Mouse (Mus musculus) heart, embryonic 14.5 days (tissue): ENCODE measurements around the gene Pbx1. TPM values are rescaled to one million over a fixed set of nuclear protein-coding genes. Genes with fewer than 3 reads are reported as not detected.

Experiments
- ATAC-seq: fragments of 200-750 bp; cut with Nextera tagmentation; 2 replicates; pipeline ENCODE4 v1.8.0; 2017; ENCODE audit warnings: low read depth, moderate TSS enrichment; ENCODE audit not compliant: insufficient number of reproducible peaks, insufficient read depth, low FRiP score
- H3K27ac ChIP-seq, 2 experiments: fragments of 200-500 bp in 1 of 2; fragments of 300-500 bp in 1 of 2; sonication (generic) in 1 of 2; replicated peaks in 1 of 2; 2 replicates each; pipeline ENCODE4 v1.5.1; 2012 to 2014; ENCODE audit warnings: low read depth in 2 of 2, low read length in 2 of 2, control low read depth in 1 of 2, mild to moderate bottlenecking in 1 of 2, mixed read lengths in 1 of 2; ENCODE audit not compliant: control insufficient read depth in 1 of 2, insufficient read depth in 1 of 2
- H3K27me3 ChIP-seq: fragments of 300-500 bp; sonication (generic); 2 replicates; pipeline ENCODE4 v1.6.1; 2014; ENCODE audit warnings: mild to moderate bottlenecking, low read length, control low read depth; ENCODE audit not compliant: control insufficient read depth, insufficient read depth
- H3K36me3 ChIP-seq: fragments of 300-500 bp; sonication (generic); 2 replicates; pipeline ENCODE4 v1.6.1; 2014; ENCODE audit warnings: mild to moderate bottlenecking, control low read depth, low read length, mixed read lengths; ENCODE audit not compliant: control insufficient read depth, insufficient read depth
- H3K4me1 ChIP-seq, 2 experiments: fragments of 200-500 bp in 1 of 2; fragments of 300-500 bp in 1 of 2; sonication (generic) in 1 of 2; 2 replicates each; pipeline ENCODE4 v1.6.1; 2012 to 2014; ENCODE audit warnings: low read length in 2 of 2, control low read depth in 1 of 2, mixed read lengths in 1 of 2; ENCODE audit not compliant: control insufficient read depth in 2 of 2, insufficient read depth in 2 of 2
- H3K4me2 ChIP-seq: fragments of 300-500 bp; sonication (generic); 2 replicates; pipeline ENCODE4 v1.6.1; 2014; ENCODE audit warnings: mild to moderate bottlenecking, low read length
- H3K4me3 ChIP-seq, 2 experiments: fragments of 200-500 bp in 1 of 2; fragments of 300-500 bp in 1 of 2; sonication (generic) in 1 of 2; 2 replicates each; pipeline ENCODE4 v1.5.1; 2012 to 2014; ENCODE audit warnings: low read length in 2 of 2, mild to moderate bottlenecking in 2 of 2, control low read depth in 1 of 2, low read depth in 1 of 2, moderate library complexity in 1 of 2; ENCODE audit not compliant: control insufficient read depth in 1 of 2, insufficient read depth in 1 of 2
- H3K9ac ChIP-seq: fragments of 300-500 bp; sonication (generic); 2 replicates; pipeline ENCODE4 v1.6.1; 2014; ENCODE audit warnings: mild to moderate bottlenecking, low read length
- H3K9me3 ChIP-seq: fragments of 300-500 bp; sonication (generic); 2 replicates; pipeline ENCODE4 v1.6.1; 2016; ENCODE audit warnings: low read length, control low read depth; ENCODE audit not compliant: control insufficient read depth
- WGBS: fragments of 180-500 bp; shearing (Covaris S2); extraction: QIAGEN DNeasy Blood & Tissue Kit; methylation state at CpG from one replicate; pipeline ENCODE4 v1.1.7; 2014; 5-methylcytosine and 5-hydroxymethylcytosine counted together
- polyA plus RNA-seq: library from polyadenylated mRNA; unstranded; fragments of >200 nt; fragmentation: Nextera tagmentation; extraction: Ambion mirVana; gene quantifications from 2 replicates; pipeline ENCODE4 v1.2.1, GENCODE M21; 2014

Gene Pbx1
- polyA plus RNA-seq, 1 experiment from 2014 or later, result 30.7 TPM

- H3K4me3 ChIP-seq, result no peak overlapping the region
- H3K4me2 ChIP-seq, result no peak overlapping the region
- peaks cover 29 to 67% of the 10 kb centered on the region in 2 experiments for H3K4me1 ChIP-seq
- H3K27me3 ChIP-seq, result no peaks in the 10 kb centered on the region
- no peak for ATAC-seq
- WGBS, result 63% methylated on average over 6 of the region's 6 CpGs
- H3K36me3 ChIP-seq, result peaks cover 31% of the 10 kb centered on the region
- H3K9me3 ChIP-seq, result no peaks in the 10 kb centered on the region
- peak overlapping the region; percentile 47 for H3K9ac ChIP-seq
- H3K27ac ChIP-seq, result peak overlapping the region; percentile 23 to 85; a peak in 3 of 4 replicates
Observed at GRCm38 (mm10) chr1:168394535-168394934, 37.5 kb downstream of the Pbx1 start.

- peak overlapping the region; percentile 61; the same call in 1 of the 2 replicates for H3K4me2 ChIP-seq
- H3K9ac ChIP-seq, result peak overlapping the region; percentile 47
- WGBS, result 28% methylated on average over 4 of the region's 4 CpGs
- H3K4me3 ChIP-seq, result no peak overlapping the region
- H3K9me3 ChIP-seq, result no peaks in the 10 kb centered on the region
- peaks cover 35% of the 10 kb centered on the region for H3K36me3 ChIP-seq
- peaks cover 31 to 76% of the 10 kb centered on the region in 2 experiments for H3K4me1 ChIP-seq
- ATAC-seq, result no peak
- peak overlapping the region; percentile 40 to 85 for H3K27ac ChIP-seq
- no peaks in the 10 kb centered on the region for H3K27me3 ChIP-seq
Observed at GRCm38 (mm10) chr1:168393456-168393855, 38.6 kb downstream of the Pbx1 start.

GRCm38 (mm10) chr1:168392500-168392853 lies 39.6 kb downstream of the Pbx1 start:
- Histone ChIP-seq H3K4me2 (peak overlapping the region; percentile 61), H3K9ac (peak overlapping the region; percentile 62; the same call in 1 of the 2 replicates), H3K4me3 (peak overlapping the region in 1 of 2 experiments; percentile 23; a peak in 2 of 4 replicates), H3K27me3 (no peaks in the 10 kb centered on the region), H3K36me3 (peaks cover 30% of the 10 kb centered on the region), H3K9me3 (no peaks in the 10 kb centered on the region), H3K4me1 (peaks cover 31 to 76% of the 10 kb centered on the region in 2 experiments), H3K27ac (peak overlapping the region; percentile 85 to 88)
- no peak for ATAC-seq
- 57% methylated on average over 5 of the region's 5 CpGs for WGBS

GRCm38 (mm10) chr1:168391617-168392499 lies 40.2 kb downstream of the Pbx1 start:
- H3K4me1 ChIP-seq, result peaks cover 33 to 70% of the 10 kb centered on the region in 2 experiments
- H3K4me3 ChIP-seq, result peak overlapping the region; percentile 8 to 23; a peak in 3 of 4 replicates
- H3K27me3 ChIP-seq, result no peaks in the 10 kb centered on the region
- peaks cover 24% of the 10 kb centered on the region; the same call in 1 of the 2 replicates for H3K36me3 ChIP-seq
- 19% methylated on average over 20 of the region's 20 CpGs for WGBS
- H3K4me2 ChIP-seq, result peak overlapping the region; percentile 61
- peak overlapping the region; percentile 62 for H3K9ac ChIP-seq
- H3K9me3 ChIP-seq, result no peaks in the 10 kb centered on the region
- peak; percentile 65 for ATAC-seq
- peak overlapping the region; percentile 85 to 88 for H3K27ac ChIP-seq

GRCm38 (mm10) chr1:168390748-168391147 lies 41.3 kb downstream of the Pbx1 start:
- H3K36me3 ChIP-seq, result peaks cover 23% of the 10 kb centered on the region; the same call in 1 of the 2 replicates
- no peak overlapping the region for H3K4me2 ChIP-seq
- no peak for ATAC-seq
- peak overlapping the region; percentile 73 to 85; a peak in 3 of 4 replicates for H3K27ac ChIP-seq
- no peak overlapping the region; the same call in 1 of the 2 replicates for H3K9ac ChIP-seq
- peaks cover 34 to 70% of the 10 kb centered on the region in 2 experiments for H3K4me1 ChIP-seq
- no peak overlapping the region for H3K4me3 ChIP-seq
- no peaks in the 10 kb centered on the region for H3K9me3 ChIP-seq
- H3K27me3 ChIP-seq, result no peaks in the 10 kb centered on the region

- Histone ChIP-seq H3K27ac (no peak overlapping the region), H3K4me3 (no peak overlapping the region), H3K27me3 (no peaks in the 10 kb centered on the region), H3K36me3 (peaks cover 16% of the 10 kb centered on the region; the same call in 1 of the 2 replicates), H3K4me1 (peaks cover 41 to 71% of the 10 kb centered on the region in 2 experiments), H3K9me3 (no peaks in the 10 kb centered on the region), H3K4me2 (no peak overlapping the region), H3K9ac (no peak overlapping the region)
- WGBS, result 90% methylated on average over 6 of the region's 6 CpGs
- ATAC-seq, result no peak
Observed at GRCm38 (mm10) chr1:168386159-168386558, 45.9 kb downstream of the Pbx1 start.

- H3K4me3 ChIP-seq, result no peak overlapping the region
- ATAC-seq, result no peak
- WGBS, result 44% methylated on average over 6 of the region's 6 CpGs
- peak overlapping the region; percentile 35; the same call in 1 of the 2 replicates for H3K9ac ChIP-seq
- no peaks in the 10 kb centered on the region for H3K9me3 ChIP-seq
- H3K4me1 ChIP-seq, result peaks cover 48 to 74% of the 10 kb centered on the region in 2 experiments
- H3K27ac ChIP-seq, result peak overlapping the region; percentile 71 to 93
- H3K36me3 ChIP-seq, result peaks cover 5% of the 10 kb centered on the region; the same call in 1 of the 2 replicates
- no peaks in the 10 kb centered on the region for H3K27me3 ChIP-seq
- H3K4me2 ChIP-seq, result no peak overlapping the region
Observed at GRCm38 (mm10) chr1:168384594-168384955, 47.5 kb downstream of the Pbx1 start.
